In genomic region chr5:53101848-53102473, GRCm38 (mm10) we compare ENCODE assay signal across 18 mouse cellular contexts.
DNase-seq lines count a peak whose midpoint lies in the region; ATAC-seq and TF ChIP-seq lines count a peak whose summit lies in the region.
"Had no signal": no experiment of that assay in that cellular context is flagged by ENCODE, and none has a peak within 500 bp of the region (broad histone marks: within the 10 kb centered on the region; RNA-seq: fewer than 3 reads in every experiment).

No protein-coding gene starts in this region.

- H3K4me3 ChIP-seq in layer of hippocampus, adult 2 months, result no peak overlapping the region
- H3K4me3 ChIP-seq: heart, adult 2 months; left cerebral cortex, adult 2 months; limb, embryonic 12.5 days had no signal

- TF ChIP-seq CTCF in layer of hippocampus, adult 2 months (conservative IDR thresholded peaks at IDR 0.05), result no peak

- no peak overlapping the region for H3K27ac ChIP-seq in layer of hippocampus, adult 2 months
- H3K27ac ChIP-seq: heart, adult 2 months; hindbrain, embryonic 14.5 days; left cerebral cortex, adult 2 months; limb, embryonic 12.5 days had no signal

- DNase-seq in cerebellum, postnatal 10 days, result peak; percentile 51 to 53
- peak; percentile 72 for DNase-seq in 3T3-L1 (ENCODE audit: low read depth, low spot score)
- DNase-seq in forelimb bud, embryonic 11.5 days (ENCODE audit: low read depth, low spot score), result peak; percentile 20
- DNase-seq in kidney, postnatal 10 days, result peak; percentile 62
- DNase-seq in adrenal gland, postnatal 10 days, result no peak
- DNase-seq in layer of hippocampus, adult 2 months (ENCODE audit: low spot score in 2 of 2), result no peak
- DNase-seq in retina, embryonic 14.5 days (ENCODE audit: low spot score), result no peak
- DNase-seq: B cell, adult 2 months; cerebellum, adult 9-11 months; heart, adult 2 months; lung, embryonic 14.5 days; midbrain, embryonic 14.5 days; right cerebral cortex, postnatal 25 days; thymus, postnatal 4 days had no signal

- no peak for ATAC-seq in cerebellum, adult (ENCODE audit: insufficient number of reproducible peaks, low FRiP score, low TSS enrichment)

Comparison
In these comparisons a context has a peak if more than half of its experiments do, and no peak if none do; other contexts are left out.
1. DNase-seq: peak in cerebellum, postnatal 10 days (2 of 2), 3T3-L1 (single experiment), forelimb bud, embryonic 11.5 days (single experiment) and kidney, postnatal 10 days (single experiment); none in adrenal gland, postnatal 10 days (single experiment), layer of hippocampus, adult 2 months (0 of 2) and retina, embryonic 14.5 days (single experiment).